Mouse (Mus musculus) inflammation-experienced regulatory T-cells, adult 6 months (primary cell): ENCODE results near the gene Hdlbp. TPM values are rescaled to one million over a fixed set of nuclear protein-coding genes. Genes with fewer than 3 reads are reported as not detected.
"Not testable (repeated sequence)": the region's sequence is repeated elsewhere in the genome, so short reads cannot be mapped to it uniquely, and the experiment has no call there.

ENCODE experiments used
- ATAC-seq: one replicate; pipeline ENCODE4 v1.8.0; 2017
- polyA plus RNA-seq, 3 experiments: library from polyadenylated mRNA; unstranded; fragments of 100-300 nt; shearing (Covaris generic); gene quantifications; one replicate each; pipeline ENCODE4 v1.2.1; 2017

The Hdlbp gene
- polyA plus RNA-seq: 10 to 100 TPM; 49.3 to 72.0 (median 49.7) TPM

- ATAC-seq: peak; percentile 80
These were observed at the start of gene Hdlbp for GRCm38 (mm10) chr1:93478586-93479475. TSS of gene Hdlbp (minus strand) at chr1:93478815.

- ATAC-seq: no peak
These were observed 43.7 kb upstream of the Hdlbp start for GRCm38 (mm10) chr1:93522325-93522724.

DNA sequence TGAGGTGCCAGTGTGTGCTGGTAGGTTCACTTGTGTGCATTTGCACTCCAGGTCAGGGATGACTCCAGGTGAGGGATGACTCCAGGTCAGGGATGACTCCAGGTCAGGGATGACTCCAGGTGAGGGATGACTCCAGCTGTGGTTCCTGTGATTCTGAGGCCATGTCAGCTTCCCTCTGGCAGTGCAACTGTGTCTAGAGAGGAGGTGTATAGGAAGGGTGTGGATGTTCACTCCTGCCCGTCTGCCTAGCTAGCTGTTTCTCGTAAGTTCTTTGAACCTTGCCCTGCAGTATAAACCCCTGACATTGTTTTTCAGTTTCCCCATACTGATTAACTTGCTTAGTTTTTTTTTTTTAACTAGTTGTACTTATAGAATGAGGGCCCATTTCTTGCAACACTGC is 42.9 kb upstream of the Hdlbp start:
- ATAC-seq: no peak

GRCm38 (mm10) chr1:93513221-93513620 is 34.6 kb upstream of the Hdlbp start:
- ATAC-seq: no peak

DNA sequence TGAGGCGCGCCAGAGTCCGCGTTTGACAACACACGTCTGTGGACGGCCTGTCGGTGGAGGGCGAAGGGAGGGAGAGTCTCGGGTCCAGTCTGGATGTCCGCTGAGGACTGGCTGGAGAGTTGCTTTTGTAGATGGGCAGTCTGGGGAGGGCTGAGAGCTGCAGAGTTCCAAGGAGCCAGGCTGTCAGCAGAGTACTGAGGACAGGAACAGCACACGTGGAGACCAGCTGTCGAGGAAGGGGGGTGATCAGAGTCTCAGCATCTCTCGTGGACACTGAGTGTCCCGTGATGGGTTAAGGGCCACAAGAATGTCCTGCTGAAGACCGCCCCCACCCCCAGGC is 33.7 kb upstream of the Hdlbp start:
- no peak for ATAC-seq

GRCm38 (mm10) chr1:93511585-93512350 is 33.2 kb upstream of the Hdlbp start, which contains the start of gene Farp2:
TSS of gene Farp2 (plus strand) at chr1:93512079.
- ATAC-seq: peak; percentile 97

GRCm38 (mm10) chr1:93508576-93508975 is 30.0 kb upstream of the Hdlbp start:
- ATAC-seq: not testable (repeated sequence)

- peak; percentile 40 for ATAC-seq
These were observed 28.5 kb upstream of the Hdlbp start for GRCm38 (mm10) chr1:93506944-93507676.

GRCm38 (mm10) chr1:93495312-93495711 is 16.7 kb upstream of the Hdlbp start:
- no peak for ATAC-seq

DNA sequence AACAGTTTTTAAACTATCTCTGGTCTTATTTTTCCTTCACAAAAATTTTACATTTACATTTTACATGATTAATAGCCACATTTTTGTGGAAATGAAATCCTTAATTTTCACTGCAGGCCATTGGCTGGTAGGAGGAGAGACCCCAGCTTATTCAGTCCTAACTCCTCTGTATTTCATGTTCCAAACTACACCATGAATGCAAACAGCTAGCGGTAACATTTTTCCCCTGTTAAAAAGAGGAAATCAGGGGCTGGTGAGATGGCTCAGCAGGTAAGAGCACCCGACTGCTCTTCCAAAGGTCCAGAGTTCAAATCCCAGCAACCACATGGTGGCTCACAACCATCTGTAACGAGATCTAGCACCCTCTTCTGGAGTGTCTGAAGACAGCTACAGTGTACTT is 7.7 kb upstream of the Hdlbp start:
- ATAC-seq: not testable (repeated sequence)

- ATAC-seq: no peak
These were observed 965 bp upstream of the Hdlbp start for GRCm38 (mm10) chr1:93479476-93480083.

DNA sequence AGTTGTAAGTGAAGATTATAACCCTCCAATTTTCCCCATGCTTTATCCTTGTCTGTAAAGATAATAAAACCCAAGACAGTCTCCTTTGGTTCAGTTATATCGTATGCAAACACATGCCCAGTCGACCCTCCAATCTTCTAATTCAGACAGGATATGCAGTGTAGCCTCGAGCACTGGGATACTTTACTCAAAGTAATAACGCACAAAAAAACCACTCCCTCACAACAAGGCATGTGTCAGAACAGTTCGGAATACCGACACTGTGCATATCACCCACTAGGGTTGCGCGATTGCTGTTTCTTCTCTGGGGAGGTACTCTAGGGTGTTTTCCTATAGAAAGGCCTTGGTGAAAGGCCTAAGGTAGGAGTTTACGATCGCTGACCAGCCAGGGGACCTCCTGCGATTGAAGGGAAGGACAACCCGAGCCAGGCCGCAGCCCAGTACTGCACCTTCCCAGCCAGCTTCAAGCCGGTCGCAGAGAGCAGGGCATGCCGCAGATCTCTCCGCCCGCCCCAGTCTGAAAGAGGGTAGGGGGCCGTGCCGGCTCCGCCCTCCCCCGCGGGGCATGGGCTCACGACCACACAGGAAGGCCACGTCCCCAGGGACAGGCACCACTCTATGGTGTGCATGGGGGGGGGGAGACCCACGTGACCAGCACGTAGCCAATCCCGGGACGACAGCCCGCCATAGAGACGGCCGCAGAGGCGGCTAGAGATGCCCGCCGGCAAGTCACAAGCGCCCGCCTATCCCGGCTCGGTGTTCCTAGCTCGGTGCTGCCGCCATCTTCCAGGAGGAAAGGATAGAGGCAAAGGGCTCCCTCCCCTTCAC is 643 bp downstream of the Hdlbp start:
- peak; percentile 83 for ATAC-seq

DNA sequence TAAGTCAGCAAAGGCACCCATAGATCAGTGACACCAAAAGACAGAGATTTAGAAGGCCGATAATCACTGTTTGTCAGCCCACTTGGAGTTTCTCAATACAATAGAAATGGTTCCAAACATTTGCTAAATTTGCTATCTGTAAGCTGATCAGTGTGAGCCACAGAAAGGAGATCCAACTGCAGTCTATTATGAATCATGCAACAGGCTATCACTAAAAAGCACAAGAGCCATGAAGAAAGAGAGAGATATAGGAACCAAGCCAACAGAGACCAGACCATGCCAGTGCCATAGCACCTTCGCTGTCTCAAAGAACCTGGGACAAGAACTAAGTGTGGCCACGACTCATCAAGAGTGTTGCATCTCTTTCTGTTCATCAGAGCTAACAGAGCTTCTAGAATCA is 2.9 kb downstream of the Hdlbp start:
- ATAC-seq: no peak

GRCm38 (mm10) chr1:93468626-93469025 is 10.0 kb downstream of the Hdlbp start:
- ATAC-seq: no peak

DNA sequence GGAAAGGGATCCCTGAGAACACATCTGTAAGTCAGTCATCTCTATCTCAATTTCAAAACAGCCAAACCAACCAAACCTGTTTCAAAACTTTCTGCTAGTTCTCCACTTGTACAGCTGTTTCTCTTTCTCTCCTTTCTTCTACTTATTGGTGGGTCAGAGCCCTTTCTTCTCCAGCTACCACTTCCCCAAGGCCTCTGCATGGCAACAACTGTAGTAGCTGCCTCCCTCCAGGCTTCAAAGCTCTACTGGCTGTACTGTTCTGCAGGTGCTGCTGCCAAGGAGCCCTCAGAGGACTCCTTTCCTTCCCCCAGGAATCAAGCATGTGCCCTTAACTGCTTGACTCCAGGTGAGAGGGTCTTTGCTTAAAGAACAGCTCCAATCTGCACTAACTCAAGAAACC is 12.9 kb downstream of the Hdlbp start:
- ATAC-seq: no peak

DNA sequence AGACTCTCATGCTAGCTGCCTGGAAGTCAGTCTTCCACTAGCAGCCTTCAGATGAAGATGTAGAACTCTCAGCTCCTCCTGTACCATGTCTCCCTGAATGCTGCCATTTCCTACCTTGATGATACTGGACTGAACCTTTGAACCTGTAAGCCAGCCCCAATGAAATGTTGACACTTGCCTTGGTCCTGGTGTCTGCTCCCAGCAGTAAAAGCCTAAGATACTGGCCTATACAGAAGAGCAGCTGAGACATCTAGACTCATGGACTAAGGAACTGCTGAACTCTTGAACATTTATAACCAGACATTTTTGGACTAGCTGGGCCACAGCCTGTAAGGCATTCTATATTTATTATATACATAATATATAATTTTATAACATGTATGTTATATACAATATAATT is 13.5 kb downstream of the Hdlbp start:
- ATAC-seq: no peak

- no peak for ATAC-seq
These were observed 19.5 kb downstream of the Hdlbp start for GRCm38 (mm10) chr1:93459101-93459500.

DNA sequence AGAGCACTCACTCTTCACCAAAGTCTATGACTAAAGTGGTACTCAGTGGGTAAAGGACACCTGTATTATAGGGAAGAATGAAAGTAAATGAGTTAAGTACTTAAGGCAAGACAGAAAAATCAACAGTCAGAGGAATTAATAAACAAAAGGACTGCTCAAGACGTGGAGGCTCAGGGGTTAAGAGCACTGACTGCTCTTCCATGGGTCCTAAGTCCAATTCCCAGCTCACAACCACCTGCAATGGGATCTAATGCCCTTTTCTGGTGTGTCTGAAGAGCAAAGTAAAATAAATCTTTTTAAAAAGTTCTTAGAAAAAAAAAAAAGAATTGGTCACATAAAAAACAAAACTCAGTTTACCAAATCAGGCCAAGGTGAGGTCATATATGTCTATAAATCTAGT is 20.3 kb downstream of the Hdlbp start:
- ATAC-seq: no peak

DNA sequence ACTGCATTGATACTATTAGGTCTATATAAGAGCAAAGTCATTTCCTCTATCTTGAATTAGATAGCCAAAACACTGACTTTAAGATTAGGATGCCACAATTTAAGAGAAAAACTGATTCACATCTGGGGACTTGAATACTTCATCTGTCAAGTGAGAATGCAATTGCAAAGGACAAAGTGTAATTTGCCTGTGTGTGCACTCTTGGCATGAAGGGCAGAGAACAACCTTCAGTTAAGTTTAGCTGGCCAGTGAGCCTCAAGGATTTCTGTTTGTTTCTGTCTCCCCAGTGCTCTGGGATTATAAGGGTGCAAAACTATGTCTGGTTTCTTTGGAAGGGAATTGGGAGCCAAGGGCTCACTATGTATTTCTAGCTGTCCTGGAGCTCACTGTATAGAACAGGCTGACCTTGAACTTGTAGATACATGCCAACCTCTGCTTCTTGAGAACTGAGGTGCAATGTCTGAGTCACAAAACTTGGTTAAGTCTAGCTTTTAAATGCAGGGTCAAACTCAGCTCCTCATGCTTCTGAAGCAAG is 24.8 kb downstream of the Hdlbp start:
- ATAC-seq: no peak

DNA sequence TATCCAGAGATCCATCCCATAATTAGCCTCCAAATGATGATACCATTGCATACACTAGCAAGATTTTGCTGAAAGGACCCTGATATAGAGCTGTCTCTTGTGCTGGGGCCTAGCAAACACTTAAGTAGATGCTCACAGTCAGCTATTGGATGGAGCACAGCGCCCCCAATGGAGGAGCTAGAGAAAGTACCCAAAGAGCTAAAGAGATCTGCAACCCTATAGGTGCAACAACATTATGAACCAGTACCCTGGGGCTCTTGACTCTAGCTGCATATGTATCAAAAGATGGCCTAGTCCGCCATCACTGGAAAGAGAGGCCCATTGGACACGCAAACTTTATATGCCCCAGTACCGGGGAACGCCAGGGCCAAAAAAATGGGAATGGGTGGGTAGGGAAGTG is 28.5 kb downstream of the Hdlbp start:
- not testable (repeated sequence) for ATAC-seq

- ATAC-seq: no peak
These were observed 32.8 kb downstream of the Hdlbp start for GRCm38 (mm10) chr1:93445822-93446162.
